Mouse (Mus musculus) midbrain, embryonic 12.5 days (tissue): Measurements from ENCODE around the gene Vwa5b2. TPM values are rescaled to one million over a fixed set of nuclear protein-coding genes. Genes with fewer than 3 reads are reported as not detected.

Source experiments
- ATAC-seq: fragments of 200-750 bp; cut with Nextera tagmentation; 2 replicates; pipeline ENCODE4 v1.8.0; 2017; ENCODE audit warnings: low read depth, moderate TSS enrichment, moderate library complexity; ENCODE audit not compliant: low FRiP score
- H3K27ac ChIP-seq: fragments of 300-500 bp; sonication (generic); replicated peaks from 2 replicates; pipeline ENCODE4 v1.5.1; 2016; ENCODE audit warnings: mild to moderate bottlenecking
- H3K27me3 ChIP-seq: fragments of 300-500 bp; sonication (generic); 2 replicates; pipeline ENCODE4 v1.6.1; 2016; ENCODE audit warnings: mild to moderate bottlenecking
- H3K36me3 ChIP-seq: fragments of 300-500 bp; sonication (generic); 2 replicates; pipeline ENCODE4 v1.6.1; 2016
- H3K4me1 ChIP-seq: fragments of 300-500 bp; sonication (generic); 2 replicates; pipeline ENCODE4 v1.6.1; 2016
- H3K4me2 ChIP-seq: fragments of 300-500 bp; sonication (generic); replicated peaks from 2 replicates; pipeline ENCODE4 v1.6.1; 2016; ENCODE audit warnings: mild to moderate bottlenecking, moderate library complexity
- H3K4me3 ChIP-seq: fragments of 300-500 bp; sonication (generic); 2 replicates; pipeline ENCODE4 v1.5.1; 2016; ENCODE audit warnings: mild to moderate bottlenecking
- H3K9ac ChIP-seq: fragments of 300-500 bp; sonication (generic); replicated peaks from 2 replicates; pipeline ENCODE4 v1.6.1; 2016; ENCODE audit warnings: mild to moderate bottlenecking, moderate library complexity
- H3K9me3 ChIP-seq: fragments of 300-500 bp; sonication (generic); 2 replicates; pipeline ENCODE4 v1.6.1; 2016; ENCODE audit warnings: mild to moderate bottlenecking
- WGBS: fragments of 180-500 bp; shearing (Covaris S2); methylation state at CpG from one replicate; pipeline ENCODE4 v1.1.7; 2016; 5-methylcytosine and 5-hydroxymethylcytosine counted together
- polyA plus RNA-seq: library from polyadenylated mRNA; unstranded; fragments of >200 nt; fragmentation: Nextera tagmentation; extraction: Ambion mirVana; gene quantifications from 2 replicates; pipeline ENCODE4 v1.2.1, GENCODE M21; 2016

Gene Vwa5b2
- polyA plus RNA-seq, 1 experiment from 2014 or later = 7.5 TPM

- H3K4me3 ChIP-seq = peak overlapping the region; percentile 76
- ATAC-seq = peak; percentile 50
- whole genome bisulfite sequencing = 2% methylated on average over 75 of the region's 83 CpGs
- peak overlapping the region; percentile 78 for H3K9ac ChIP-seq
- H3K9me3 ChIP-seq = no peaks in the 10 kb centered on the region
- H3K4me2 ChIP-seq = peak overlapping the region; percentile 94
- peaks cover 26% of the 10 kb centered on the region for H3K4me1 ChIP-seq
- peak overlapping the region; percentile 90 for H3K27ac ChIP-seq
- H3K27me3 ChIP-seq = peaks cover 22% of the 10 kb centered on the region
- H3K36me3 ChIP-seq = peaks cover 4% of the 10 kb centered on the region; the same call in 1 of the 2 replicates
Measured at GRCm38 (mm10) chr16:20619541-20620398, 30.5 kb downstream of the Vwa5b2 start.

GRCm38 (mm10) chr16:20620399-20620735 is 31.1 kb downstream of the Vwa5b2 start:
- 1% methylated on average over 9 of the region's 9 CpGs for WGBS
- Histone ChIP-seq H3K36me3 (peaks cover 4% of the 10 kb centered on the region; the same call in 1 of the 2 replicates), H3K27me3 (peaks cover 22% of the 10 kb centered on the region), H3K4me2 (peak overlapping the region; percentile 94), H3K9ac (peak overlapping the region; percentile 78), H3K9me3 (no peaks in the 10 kb centered on the region), H3K4me1 (peaks cover 26% of the 10 kb centered on the region), H3K4me3 (peak overlapping the region; percentile 76), H3K27ac (peak overlapping the region; percentile 90)
- ATAC-seq = no peak

GRCm38 (mm10) chr16:20620751-20621190 is 31.5 kb downstream of the Vwa5b2 start:
- H3K4me2 ChIP-seq = peak overlapping the region; percentile 94
- peak overlapping the region; percentile 90 for H3K27ac ChIP-seq
- H3K4me1 ChIP-seq = peaks cover 26% of the 10 kb centered on the region
- H3K9ac ChIP-seq = peak overlapping the region; percentile 78
- H3K4me3 ChIP-seq = peak overlapping the region; percentile 76
- ATAC-seq = peak; percentile 24; the same call in 1 of the 2 replicates
- H3K9me3 ChIP-seq = no peaks in the 10 kb centered on the region
- H3K36me3 ChIP-seq = peaks cover 4% of the 10 kb centered on the region; the same call in 1 of the 2 replicates
- H3K27me3 ChIP-seq = peaks cover 22% of the 10 kb centered on the region
- WGBS = 0% methylated on average over 32 of the region's 32 CpGs

GRCm38 (mm10) chr16:20621191-20621990 is 32.1 kb downstream of the Vwa5b2 start, which contains the start of gene Camk2n2:
Gene Camk2n2, minus strand, starts transcription at chr16:20621287.
- WGBS = under 1% methylated on average over 69 of the region's 92 CpGs
- ATAC-seq = peak; percentile 74
- Histone ChIP-seq H3K4me2 (peak within 1 kb of the TSS; percentile 94), H3K27ac (peak within 1 kb of the TSS; percentile 90), H3K9ac (peak within 1 kb of the TSS; percentile 78), H3K36me3 (peaks cover 4% of the 10 kb centered on the region; the same call in 1 of the 2 replicates), H3K9me3 (no peaks in the 10 kb centered on the region), H3K4me3 (peak within 1 kb of the TSS; percentile 76), H3K27me3 (peaks cover 22% of the 10 kb centered on the region), H3K4me1 (peaks cover 26% of the 10 kb centered on the region)

GRCm38 (mm10) chr16:20621991-20622685 is 32.9 kb downstream of the Vwa5b2 start:
- H3K9me3 ChIP-seq = no peaks in the 10 kb centered on the region
- WGBS = under 1% methylated on average over 37 of the region's 37 CpGs
- H3K27ac ChIP-seq = peak overlapping the region; percentile 90
- peaks cover 4% of the 10 kb centered on the region; the same call in 1 of the 2 replicates for H3K36me3 ChIP-seq
- H3K9ac ChIP-seq = peak overlapping the region; percentile 78
- peaks cover 22% of the 10 kb centered on the region for H3K27me3 ChIP-seq
- H3K4me3 ChIP-seq = peak overlapping the region; percentile 76
- ATAC-seq = peak; percentile 53
- peak overlapping the region; percentile 94 for H3K4me2 ChIP-seq
- H3K4me1 ChIP-seq = peaks cover 26% of the 10 kb centered on the region

GRCm38 (mm10) chr16:20623211-20623610 is 33.9 kb downstream of the Vwa5b2 start:
- no peaks in the 10 kb centered on the region for H3K9me3 ChIP-seq
- no peak overlapping the region for H3K4me2 ChIP-seq
- 56% methylated on average over 2 of the region's 2 CpGs for WGBS
- no peak overlapping the region for H3K9ac ChIP-seq
- H3K36me3 ChIP-seq = no peaks in the 10 kb centered on the region
- H3K27ac ChIP-seq = 0 out of 2 replicates have a peak overlapping the region, but pooled peaks have one; percentile 90
- H3K27me3 ChIP-seq = peaks cover 16% of the 10 kb centered on the region
- no peak for ATAC-seq
- peaks cover 26% of the 10 kb centered on the region for H3K4me1 ChIP-seq
- H3K4me3 ChIP-seq = no peak overlapping the region

- H3K27ac ChIP-seq = no peak overlapping the region
- H3K4me3 ChIP-seq = no peak overlapping the region
- no peak for ATAC-seq
- H3K4me2 ChIP-seq = peak overlapping the region; percentile 97
- H3K27me3 ChIP-seq = peaks cover 20% of the 10 kb centered on the region
- H3K9ac ChIP-seq = no peak overlapping the region
- H3K4me1 ChIP-seq = 0 out of 2 replicates have a peak, but pooled peaks cover 12% of the 10 kb centered on the region
- no peaks in the 10 kb centered on the region for H3K36me3 ChIP-seq
- no peaks in the 10 kb centered on the region for H3K9me3 ChIP-seq
- WGBS = 61% methylated on average over 11 of the region's 11 CpGs
Measured at GRCm38 (mm10) chr16:20628871-20629391, 39.7 kb downstream of the Vwa5b2 start.

- 0 out of 2 replicates have a peak, but pooled peaks cover 12% of the 10 kb centered on the region for H3K4me1 ChIP-seq
- no peaks in the 10 kb centered on the region for H3K9me3 ChIP-seq
- peak within 1 kb of the TSS; percentile 97 for H3K4me2 ChIP-seq
- H3K4me3 ChIP-seq = peak within 1 kb of the TSS; percentile 63
- no peak within 1 kb of the TSS for H3K27ac ChIP-seq
- peak within 1 kb of the TSS; percentile 78 for H3K9ac ChIP-seq
- H3K36me3 ChIP-seq = peaks cover 6% of the 10 kb centered on the region; the same call in 1 of the 2 replicates
- peaks cover 18% of the 10 kb centered on the region for H3K27me3 ChIP-seq
- WGBS = 9% methylated on average over 43 of the region's 54 CpGs
- ATAC-seq = peak; percentile 74
Measured at GRCm38 (mm10) chr16:20629731-20630634, 40.7 kb downstream of the Vwa5b2 start, which contains the start of gene Ece2. Gene Ece2, plus strand, starts transcription at chr16:20629828.

- Histone ChIP-seq H3K4me3 (no peak overlapping the region), H3K4me2 (no peak overlapping the region), H3K27me3 (no peaks in the 10 kb centered on the region), H3K36me3 (peaks cover 6% of the 10 kb centered on the region; the same call in 1 of the 2 replicates), H3K4me1 (no peaks in the 10 kb centered on the region), H3K9me3 (no peaks in the 10 kb centered on the region), H3K27ac (no peak overlapping the region), H3K9ac (no peak overlapping the region)
- ATAC-seq = no peak
- 83% methylated on average over 8 of the region's 8 CpGs for WGBS
Measured at GRCm38 (mm10) chr16:20637410-20637809, 48.1 kb downstream of the Vwa5b2 start.

GRCm38 (mm10) chr16:20638367-20638766 is 49.1 kb downstream of the Vwa5b2 start:
- Histone ChIP-seq H3K4me3 (no peak overlapping the region), H3K9ac (no peak overlapping the region), H3K27ac (no peak overlapping the region), H3K4me2 (no peak overlapping the region), H3K9me3 (no peaks in the 10 kb centered on the region), H3K27me3 (no peaks in the 10 kb centered on the region), H3K36me3 (peaks cover 6% of the 10 kb centered on the region; the same call in 1 of the 2 replicates), H3K4me1 (no peaks in the 10 kb centered on the region)
- WGBS = 76% methylated on average over 8 of the region's 8 CpGs
- no peak for ATAC-seq
